In the genomic region with DNA sequence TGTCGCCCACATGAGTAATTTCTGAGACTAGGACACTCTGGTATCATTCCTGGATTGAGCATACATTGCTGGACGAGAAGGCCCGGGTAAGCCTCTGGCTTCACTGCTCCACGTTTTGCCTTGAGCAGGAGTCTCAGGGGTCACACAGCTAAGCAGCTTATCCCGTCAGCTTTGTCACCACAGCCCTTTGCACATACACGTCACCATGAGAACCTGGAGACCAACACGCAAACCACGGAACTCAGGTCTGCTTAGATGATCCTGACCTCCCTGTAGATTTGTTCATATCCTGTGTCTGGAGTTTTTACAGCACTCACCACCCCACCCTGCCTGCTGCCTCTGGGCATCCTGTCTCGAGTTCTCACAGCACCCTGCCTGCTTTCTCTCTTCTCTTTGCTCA, we compare ENCODE assay signal across 27 mouse cellular contexts. TPM values are rescaled to one million over a fixed set of nuclear protein-coding genes. Genes with fewer than 3 reads are reported as not detected.
DNase-seq lines count a peak whose midpoint lies in the region; ATAC-seq and TF ChIP-seq lines count a peak whose summit lies in the region.
"Had no signal": no experiment of that assay in that cellular context is flagged by ENCODE, and none has a peak within 500 bp of the region (broad histone marks: within the 10 kb centered on the region; RNA-seq: fewer than 3 reads in every experiment).

No protein-coding gene starts in this region.

- H3K36me3 ChIP-seq in midbrain, embryonic 11.5 days (ENCODE audit: control insufficient read depth, insufficient read depth, low read length) = no peaks in the 10 kb centered on the region
- no peaks in the 10 kb centered on the region for H3K36me3 ChIP-seq in midbrain, embryonic 14.5 days (ENCODE audit: control insufficient read depth, insufficient read depth, low read length)
- H3K36me3 ChIP-seq: embryonic facial prominence, embryonic 12.5 days; heart, embryonic 15.5 days; hindbrain, embryonic 15.5 days; liver, embryonic 13.5 days; midbrain, embryonic 13.5 days had no signal

- DNase-seq in midbrain, embryonic 11.5 days (ENCODE audit: low spot score, missing footprints) = peak; percentile 90
- no peak for DNase-seq in midbrain, embryonic 14.5 days
- peak; percentile 62 for DNase-seq in induced T-regulatory cell, adult 2 months (ENCODE audit: low read depth)
- DNase-seq in retina, postnatal 7 days (ENCODE audit: low read depth, low spot score) = peak; percentile 37
- DNase-seq in gastrocnemius, postnatal 14 days = no peak
- DNase-seq in left cerebral cortex, adult 2 months (ENCODE audit: extremely low spot score in 1 of 2, low spot score in 2 of 2) = no peak
- DNase-seq: adrenal gland, adult 2 months; cerebellum, adult 18-20 months; cerebellum, postnatal 14 days; heart, postnatal 4 days; kidney, adult 9 months; kidney, postnatal 36 days; liver, embryonic 13.5 days; lung, adult 2 months; lung, postnatal 14 days; right cerebral cortex, postnatal 14 days; thymus, postnatal 14 days had no signal

- TF ChIP-seq CTCF in left cerebral cortex, adult 2 months (IDR thresholded peaks at IDR 0.05) = no peak

- 48% methylated on average over 9 of the region's 9 CpGs for WGBS in midbrain, embryonic 11.5 days
- 50% methylated on average over 9 of the region's 9 CpGs for WGBS in midbrain, embryonic 14.5 days

- intact Hi-C loops in gastrocnemius, postnatal 14 days (cut with DNase I; ENCODE audit: low total_unique reads) = no loop called here
- intact Hi-C loops in left cerebral cortex, adult 2 months (cut with DNase I) = no loop called here

- no peak for ATAC-seq in midbrain, embryonic 11.5 days (ENCODE audit: low FRiP score)
- no peak for ATAC-seq in midbrain, embryonic 14.5 days (ENCODE audit: low FRiP score, low TSS enrichment)
- peak; percentile 79 for ATAC-seq in CD4-positive, CD25-positive, alpha-beta regulatory T cell, adult 4 months
- ATAC-seq: forebrain, embryonic 14.5 days; intestine, embryonic 16.5 days; midbrain, embryonic 13.5 days had no signal

- no peaks in the 10 kb centered on the region for H3K9me3 ChIP-seq in midbrain, embryonic 11.5 days (ENCODE audit: control insufficient read depth, low read length)
- H3K9me3 ChIP-seq in midbrain, embryonic 14.5 days (ENCODE audit: control insufficient read depth, low read length) = no peaks in the 10 kb centered on the region
- H3K9me3 ChIP-seq: embryonic facial prominence, embryonic 12.5 days; heart, embryonic 15.5 days; hindbrain, embryonic 15.5 days; liver, embryonic 13.5 days; midbrain, embryonic 13.5 days had no signal

- no peaks in the 10 kb centered on the region for H3K27me3 ChIP-seq in midbrain, embryonic 11.5 days (ENCODE audit: control insufficient read depth, insufficient read depth, low read length)
- no peaks in the 10 kb centered on the region for H3K27me3 ChIP-seq in midbrain, embryonic 14.5 days (ENCODE audit: control insufficient read depth, insufficient read depth, low read length)
- H3K27me3 ChIP-seq: embryonic facial prominence, embryonic 12.5 days; heart, embryonic 15.5 days; hindbrain, embryonic 15.5 days; midbrain, embryonic 13.5 days had no signal

- H3K4me2 ChIP-seq in midbrain, embryonic 11.5 days = no peak overlapping the region
- H3K4me2 ChIP-seq in midbrain, embryonic 14.5 days (ENCODE audit: low read length) = no peak overlapping the region
- H3K4me2 ChIP-seq: embryonic facial prominence, embryonic 12.5 days; heart, embryonic 15.5 days; hindbrain, embryonic 15.5 days; liver, embryonic 13.5 days; midbrain, embryonic 13.5 days had no signal

- H3K4me1 ChIP-seq in midbrain, embryonic 11.5 days (ENCODE audit: control insufficient read depth, insufficient read depth, low read length) = no peaks in the 10 kb centered on the region
- H3K4me1 ChIP-seq in midbrain, embryonic 14.5 days (ENCODE audit: control insufficient read depth, insufficient read depth, low read length) = no peaks in the 10 kb centered on the region
- H3K4me1 ChIP-seq: embryonic facial prominence, embryonic 12.5 days; heart, embryonic 15.5 days; hindbrain, embryonic 15.5 days; midbrain, embryonic 13.5 days had no signal

- H3K4me3 ChIP-seq in midbrain, embryonic 11.5 days (ENCODE audit: low read depth, low read length) = no peak overlapping the region
- no peak overlapping the region for H3K4me3 ChIP-seq in midbrain, embryonic 14.5 days (replicated peaks; ENCODE audit: low read depth, low read length)
- H3K4me3 ChIP-seq in left cerebral cortex, adult 2 months = no peak overlapping the region
- H3K4me3 ChIP-seq: embryonic facial prominence, embryonic 12.5 days; heart, embryonic 15.5 days; hindbrain, embryonic 15.5 days; liver, embryonic 13.5 days; midbrain, embryonic 13.5 days had no signal

- H3K9ac ChIP-seq in midbrain, embryonic 11.5 days (ENCODE audit: low read length) = no peak overlapping the region
- H3K9ac ChIP-seq in midbrain, embryonic 14.5 days (replicated peaks; ENCODE audit: low read length) = no peak overlapping the region
- H3K9ac ChIP-seq: embryonic facial prominence, embryonic 12.5 days; heart, embryonic 15.5 days; hindbrain, embryonic 15.5 days; liver, embryonic 13.5 days; midbrain, embryonic 13.5 days had no signal

- no peak overlapping the region for H3K27ac ChIP-seq in midbrain, embryonic 11.5 days (ENCODE audit: low read depth, low read length)
- no peak overlapping the region for H3K27ac ChIP-seq in midbrain, embryonic 14.5 days (replicated peaks; ENCODE audit: low read depth, low read length)
- no peak overlapping the region for H3K27ac ChIP-seq in left cerebral cortex, adult 2 months
- H3K27ac ChIP-seq: embryonic facial prominence, embryonic 12.5 days; heart, embryonic 15.5 days; hindbrain, embryonic 15.5 days; liver, embryonic 13.5 days; midbrain, embryonic 13.5 days; stomach, postnatal 0 days had no signal

RNA-seq across cellular contexts. Expression of gene Plac8, which starts 48.9 kb away (rescaled TPM):
- 1.4 and 1.7 TPM in 2 replicates for polyA plus RNA-seq in midbrain, embryonic 11.5 days (2014; fragmentation: Nextera tagmentation; extraction: Ambion mirVana)
- 3.2 TPM in 1 of 2 replicates, not detected in the other for polyA plus RNA-seq in midbrain, embryonic 14.5 days (2014; fragmentation: Nextera tagmentation; extraction: Ambion mirVana)
- 10 to 100 TPM in 1 of 2 experiments, 1 to 10 TPM in 1; 2.9 to 12.0 TPM for polyA plus RNA-seq in CD4-positive, CD25-positive, alpha-beta regulatory T cell, adult 4 months (2017; shearing (Covaris generic))
- total RNA-seq in gastrocnemius, postnatal 14 days (2021) = under 1 TPM in 1 of 2 experiments, not detected in 1; 0.90 TPM
- not detected for total RNA-seq in left cerebral cortex, adult 2 months (2021)
- total RNA-seq: layer of hippocampus, adult 8-10 months; left cerebral cortex, postnatal 36 days had no signal
- polyA plus RNA-seq: midbrain, embryonic 13.5 days had no signal

RNA-seq across cellular contexts. Expression of gene Coq2, which starts 54.0 kb away (rescaled TPM):
- polyA plus RNA-seq in midbrain, embryonic 11.5 days (2014; fragmentation: Nextera tagmentation; extraction: Ambion mirVana) = 50.8 and 59.4 TPM in 2 replicates
- 52.1 and 54.8 TPM in 2 replicates for polyA plus RNA-seq in midbrain, embryonic 14.5 days (2014; fragmentation: Nextera tagmentation; extraction: Ambion mirVana)
- 10 to 100 TPM; 12.0 to 12.9 TPM for polyA plus RNA-seq in CD4-positive, CD25-positive, alpha-beta regulatory T cell, adult 4 months (2017; shearing (Covaris generic))
- total RNA-seq in gastrocnemius, postnatal 14 days (2021) = 10 to 100 TPM; 39.8 to 41.0 TPM
- total RNA-seq in left cerebral cortex, adult 2 months (2021) = 10 to 100 TPM; 76.4 to 77.0 TPM

Comparison
In these comparisons a context has a peak if more than half of its experiments do, and no peak if none do; other contexts are left out.
1. DNase-seq: peak in midbrain, embryonic 11.5 days (single experiment), induced T-regulatory cell, adult 2 months (single experiment) and retina, postnatal 7 days (single experiment); none in midbrain, embryonic 14.5 days (single experiment), gastrocnemius, postnatal 14 days (single experiment) and left cerebral cortex, adult 2 months (0 of 2).